Mouse (Mus musculus) kidney, postnatal 14 days (tissue): Measurements from ENCODE around the gene Kcnj4.
A peak's percentile ranks its signal among the peaks of the same experiment; 100 is the strongest.
"Not testable (repeated sequence)": the region's sequence is repeated elsewhere in the genome, so short reads cannot be mapped to it uniquely, and the experiment has no call there.

Experiments
- DNase-seq: peaks from one replicate; pipeline ENCODE4 v3.0.0; 2022; ENCODE audit warnings: mixed read lengths

Kcnj4 gene

DNA sequence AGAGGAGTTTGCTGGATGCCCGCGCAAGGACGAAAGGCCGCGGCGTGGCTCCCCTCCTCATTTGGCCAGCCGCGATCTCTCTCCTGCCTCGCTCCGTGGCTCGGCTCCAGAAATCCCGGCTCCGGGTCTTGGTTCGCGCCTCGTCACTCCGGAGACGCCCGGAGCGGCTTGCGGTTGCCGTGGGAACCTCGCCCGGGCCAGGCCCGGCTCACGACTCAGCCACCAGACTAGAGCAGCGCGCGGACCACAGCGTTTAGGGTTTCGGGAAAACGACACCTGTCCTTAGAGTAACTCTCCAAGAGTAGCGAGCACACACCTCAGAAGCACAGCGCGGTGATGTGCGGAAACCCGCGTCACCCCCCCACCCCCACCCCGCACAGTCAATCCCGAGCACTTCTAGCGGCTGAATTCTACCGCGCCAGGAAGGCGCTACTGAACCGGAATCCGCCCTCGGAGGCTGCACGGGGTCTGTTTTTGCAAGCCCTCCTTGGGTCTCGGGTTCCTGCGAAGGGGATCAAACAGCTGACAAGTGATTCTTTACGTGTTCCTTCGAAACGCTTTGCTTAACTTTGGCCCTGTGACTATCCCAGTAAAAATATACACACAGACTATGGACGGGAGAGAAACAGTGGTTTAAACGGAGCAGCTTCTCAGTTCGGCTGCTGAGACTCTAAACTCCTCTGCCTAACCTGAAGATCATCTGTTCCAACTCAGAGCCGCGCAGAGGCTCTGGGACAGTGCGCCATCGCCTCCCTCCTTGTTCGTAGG lies 6.7 kb upstream of the Kcnj4 start:
- DNase-seq: peak; percentile 91

DNA sequence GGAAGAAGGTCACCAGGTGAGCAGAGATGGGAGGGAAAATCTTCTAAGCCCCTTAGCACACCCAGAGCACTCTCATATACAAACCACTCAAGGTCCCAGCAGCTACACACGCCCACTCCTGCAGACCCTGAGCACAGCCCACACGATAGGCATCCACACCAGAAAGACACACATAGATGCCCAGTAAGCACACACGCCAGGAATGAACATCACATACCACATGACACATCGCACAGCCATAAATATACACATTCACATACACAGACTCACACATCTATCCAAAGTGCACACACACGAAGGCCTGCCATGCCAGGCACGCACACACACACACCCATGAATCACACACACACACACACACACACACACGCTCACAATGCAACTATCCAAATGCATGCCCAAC lies 5.4 kb upstream of the Kcnj4 start:
- DNase-seq: no peak

DNA sequence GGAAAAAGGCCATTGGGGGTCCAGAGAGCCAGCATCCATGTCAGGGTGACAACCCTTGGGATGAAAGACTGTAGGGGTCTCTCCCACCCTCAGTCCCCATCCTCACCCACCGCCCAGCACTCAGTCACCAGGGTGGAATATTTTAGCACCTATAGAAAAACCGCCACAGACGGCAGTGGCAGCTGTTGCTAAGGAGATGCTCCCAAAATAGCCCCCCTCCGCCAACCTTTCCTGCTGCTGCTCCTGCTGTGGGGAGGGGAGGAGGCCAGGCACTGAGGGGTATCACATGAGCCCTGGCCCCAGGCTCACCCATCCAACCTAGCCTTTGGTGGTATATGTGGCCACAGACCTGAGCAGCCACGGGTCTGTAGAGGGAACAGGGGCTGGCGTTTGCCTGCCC lies 5.0 kb upstream of the Kcnj4 start:
- DNase-seq: no peak

DNA sequence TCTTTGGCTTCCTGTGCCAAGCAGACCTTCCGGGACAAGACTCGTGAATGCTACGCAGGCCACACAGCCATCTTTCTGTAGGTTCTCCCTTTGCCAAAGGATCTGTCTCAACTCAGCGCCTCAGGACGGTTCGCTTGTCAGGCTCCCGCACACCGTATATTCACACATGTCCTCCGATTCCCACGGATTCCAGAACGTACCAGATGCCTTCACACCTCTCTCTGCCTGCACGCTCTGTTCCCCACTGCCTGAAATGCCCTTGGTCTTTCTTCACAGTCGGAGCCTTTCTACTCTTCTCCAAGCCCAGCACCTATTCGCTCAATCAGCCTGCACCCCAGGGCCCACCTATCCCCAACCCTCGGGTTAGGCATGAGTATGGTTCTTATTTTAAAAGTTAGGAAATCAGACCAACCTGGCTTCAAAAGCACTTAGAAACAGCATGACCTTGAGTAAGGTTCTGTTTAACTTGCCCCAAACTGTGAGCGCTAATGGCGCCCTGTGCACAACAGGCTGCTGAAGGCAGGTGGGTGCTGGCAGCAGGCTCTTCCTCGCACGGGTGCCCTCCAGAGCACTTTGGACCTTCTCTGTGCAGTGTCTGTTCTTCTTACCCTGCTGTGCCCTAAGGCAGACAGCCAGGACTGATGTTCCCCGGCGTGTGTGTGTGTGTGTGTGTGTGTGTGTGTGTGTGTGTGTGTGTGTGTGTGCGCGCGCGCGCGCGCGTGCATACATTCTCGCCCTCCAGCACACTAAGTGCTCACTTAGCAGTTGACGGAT lies 2.2 kb upstream of the Kcnj4 start:
- peak; percentile 72 for DNase-seq

DNA sequence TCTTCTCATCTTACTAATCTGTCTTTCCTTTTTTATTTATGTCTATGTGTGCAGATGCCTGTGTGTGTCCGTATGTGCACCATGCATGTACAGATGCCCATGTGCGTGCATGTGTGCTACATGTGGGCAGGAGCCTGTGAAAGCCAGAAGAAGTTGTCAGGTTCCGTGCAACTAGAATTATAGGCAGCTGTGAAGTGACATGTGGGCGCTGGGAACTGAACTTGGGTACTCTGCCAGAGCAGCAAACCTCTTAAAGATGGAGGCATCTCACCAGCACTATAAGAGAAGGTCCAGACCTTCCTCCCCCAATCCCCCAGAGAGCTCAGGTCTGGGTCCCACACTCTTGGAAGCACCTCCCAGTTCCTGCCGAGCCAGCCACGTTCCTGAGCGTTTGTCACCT lies 1.4 kb upstream of the Kcnj4 start:
- DNase-seq: no peak

DNA sequence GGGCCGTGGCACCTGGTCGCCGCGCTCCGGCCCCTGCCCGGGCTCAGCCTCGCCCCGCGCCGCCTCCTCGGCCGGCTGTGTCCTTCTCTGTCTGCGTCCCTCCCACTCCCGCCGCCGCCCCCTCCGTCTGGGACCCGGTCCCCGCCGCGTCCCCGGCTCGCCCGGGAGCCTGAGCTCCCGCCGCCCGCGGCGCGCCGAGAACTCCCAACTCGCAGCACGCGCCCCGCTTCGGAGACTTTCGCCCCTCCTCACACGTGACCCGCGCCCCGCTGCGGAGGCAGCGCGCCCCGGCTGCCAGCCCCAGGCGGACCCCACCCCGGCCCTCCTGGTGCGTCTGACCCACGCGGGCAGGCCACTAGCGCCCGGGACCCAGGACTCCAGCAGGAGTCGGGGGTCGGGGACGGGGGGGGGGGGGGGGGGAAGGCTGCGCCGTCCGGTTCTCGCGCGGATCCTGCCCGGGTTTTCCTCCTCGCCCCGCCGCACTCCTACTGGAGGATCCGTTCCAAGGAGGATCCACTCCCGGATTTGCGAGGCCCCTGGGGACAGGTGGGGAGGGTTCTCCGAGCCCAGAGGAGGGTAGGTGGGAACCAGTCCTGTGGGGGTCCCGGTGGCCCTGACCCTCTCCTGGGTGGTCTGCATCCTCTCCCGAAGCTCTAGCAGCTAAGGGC lies 709 bp upstream of the Kcnj4 start:
- DNase-seq: peak; percentile 77

DNA sequence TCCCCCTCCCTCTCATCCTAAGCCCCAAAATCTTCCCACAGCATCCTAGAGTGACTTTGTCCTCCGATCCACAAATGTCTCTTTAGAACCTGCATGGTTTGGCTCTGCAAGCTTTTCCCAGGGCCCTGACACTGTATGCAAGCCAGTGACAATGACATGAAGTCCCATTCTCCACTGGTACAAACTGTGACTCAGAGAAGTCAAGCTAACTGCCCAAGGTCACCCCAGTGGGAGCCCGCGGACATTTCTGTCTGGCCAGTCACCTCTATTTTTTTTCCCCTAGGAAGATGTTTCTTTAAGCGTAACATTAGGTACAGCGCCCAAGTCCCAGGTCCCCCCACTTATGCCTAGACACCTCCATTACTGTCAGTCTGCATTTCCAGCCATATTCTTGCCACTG lies 1.6 kb downstream of the Kcnj4 start:
- no peak for DNase-seq

DNA sequence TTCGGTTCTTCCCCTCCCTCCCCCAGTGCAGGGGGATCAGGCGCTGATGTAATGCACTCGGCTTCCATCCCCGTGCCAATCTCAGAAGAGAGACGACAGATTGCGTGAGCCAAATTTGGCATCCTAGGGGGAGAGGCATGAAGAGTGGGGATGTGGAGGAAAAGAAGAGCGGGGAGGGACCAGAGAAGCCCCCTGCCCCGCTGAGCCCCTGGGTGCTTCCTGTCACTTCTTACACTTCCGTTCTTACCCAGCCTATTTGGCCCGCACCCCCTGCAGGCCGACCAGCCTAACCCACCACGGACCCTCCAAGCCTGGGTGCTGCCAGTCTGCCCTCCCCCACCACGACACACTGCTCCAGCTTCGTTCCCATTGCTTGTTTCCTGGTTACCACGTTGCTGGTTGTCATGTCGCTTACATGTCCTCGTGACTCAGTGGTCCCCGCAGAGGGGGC lies 2.1 kb downstream of the Kcnj4 start:
- DNase-seq: no peak

DNA sequence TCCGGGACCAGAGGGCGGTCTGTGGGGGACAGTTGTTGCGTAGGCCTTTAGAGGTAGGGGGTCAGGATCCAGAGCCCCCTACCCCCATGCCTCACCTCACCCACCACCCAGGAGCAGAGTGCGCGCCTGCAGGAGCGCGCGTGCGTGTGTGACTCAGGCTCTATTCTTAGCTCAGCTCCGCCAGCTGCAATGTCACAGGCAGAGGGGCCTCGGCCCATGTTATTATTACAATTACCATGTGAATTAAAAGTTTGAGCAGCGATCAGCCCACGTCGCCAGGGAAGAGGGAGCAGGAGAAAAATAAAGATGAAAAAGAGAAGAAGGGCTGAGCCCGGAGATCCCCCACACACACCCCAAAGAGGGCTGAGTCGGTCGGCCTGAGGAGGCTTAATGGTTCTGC lies 4.9 kb downstream of the Kcnj4 start:
- no peak for DNase-seq

DNA sequence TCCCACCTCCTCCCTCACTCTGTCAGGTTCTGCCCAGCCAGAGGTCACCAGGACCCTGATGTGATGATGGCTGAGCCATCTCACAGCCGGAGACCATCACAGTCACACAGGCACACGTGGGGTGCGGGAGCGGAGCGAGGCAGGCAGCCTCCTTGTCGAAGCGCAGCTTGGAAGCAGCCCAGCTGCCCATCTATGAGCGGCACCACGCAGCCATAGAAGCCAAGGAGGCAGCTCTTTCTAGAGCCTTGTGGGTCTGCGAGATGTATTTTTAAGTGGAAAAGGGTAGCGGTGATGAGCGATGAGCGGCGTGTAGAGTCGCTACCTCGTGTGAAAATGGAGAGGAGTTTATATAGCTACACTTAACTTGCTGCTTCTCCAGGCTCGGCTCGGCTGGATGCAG lies 11.5 kb downstream of the Kcnj4 start:
- no peak for DNase-seq

DNA sequence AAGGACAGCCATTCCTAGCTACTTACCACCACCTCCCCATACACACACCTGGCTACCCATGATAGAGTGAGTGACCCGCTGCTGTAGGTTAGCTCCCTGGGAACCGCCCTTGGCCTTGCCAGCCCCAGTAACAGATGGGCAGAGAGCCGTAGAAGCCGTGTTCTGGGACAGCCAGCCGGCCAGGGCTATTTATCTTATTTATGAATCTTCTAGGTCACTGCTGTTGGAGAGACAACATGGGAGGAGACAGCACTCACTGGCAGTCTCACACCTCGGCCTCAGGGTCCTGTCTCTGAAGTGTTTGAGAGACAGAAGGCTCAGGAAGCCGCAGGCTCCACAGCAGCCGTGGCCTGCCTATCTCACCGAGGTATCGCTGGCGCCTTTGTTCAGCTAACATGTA lies 15.6 kb downstream of the Kcnj4 start:
- DNase-seq: no peak

DNA sequence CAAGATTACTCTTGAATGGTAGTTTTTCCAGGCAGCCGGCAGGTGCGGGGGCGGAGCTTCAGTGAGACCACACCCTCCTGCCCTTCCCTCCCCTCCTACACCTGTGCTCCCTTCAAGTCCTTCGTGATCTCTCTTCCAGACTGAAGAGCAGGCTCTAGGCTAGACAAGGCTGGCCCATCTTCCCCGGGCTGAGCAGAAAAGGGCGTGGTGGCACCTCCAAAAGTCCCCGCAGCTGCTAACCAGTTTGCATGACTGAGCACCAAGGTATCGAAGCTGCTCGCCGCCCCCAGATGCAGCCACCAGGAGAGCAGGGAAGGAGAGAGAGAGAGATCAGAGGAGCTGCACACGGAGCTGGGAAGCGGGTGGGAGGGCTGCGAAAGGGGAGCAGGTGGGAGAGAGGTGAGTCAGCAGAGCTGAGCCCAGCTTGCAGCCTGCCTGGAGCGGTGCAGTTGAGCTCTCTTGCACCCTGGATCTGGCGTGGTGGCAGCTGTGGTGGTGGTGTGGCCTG lies 23.8 kb downstream of the Kcnj4 start:
- DNase-seq: peak; percentile 22

DNA sequence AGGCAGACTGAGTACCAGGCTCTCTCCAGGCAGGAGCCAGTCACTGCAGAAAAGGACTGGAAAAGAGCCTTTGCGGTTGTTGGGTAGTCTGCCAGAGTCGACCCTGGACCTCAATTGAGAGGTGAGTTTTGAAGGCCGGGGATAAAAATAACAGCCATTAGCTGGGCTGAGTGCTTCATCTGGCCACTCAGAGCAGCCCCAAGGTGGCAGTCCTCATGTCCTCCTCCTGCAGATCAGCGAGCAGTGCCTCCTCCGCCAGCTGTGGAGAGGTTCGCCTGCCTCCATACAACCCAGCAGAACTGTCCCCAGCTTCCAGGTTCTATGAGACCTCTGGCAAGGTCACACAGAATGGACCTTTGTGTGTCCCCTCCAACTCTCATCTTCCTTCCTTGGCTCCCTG lies 27.8 kb downstream of the Kcnj4 start:
- DNase-seq: no peak

DNA sequence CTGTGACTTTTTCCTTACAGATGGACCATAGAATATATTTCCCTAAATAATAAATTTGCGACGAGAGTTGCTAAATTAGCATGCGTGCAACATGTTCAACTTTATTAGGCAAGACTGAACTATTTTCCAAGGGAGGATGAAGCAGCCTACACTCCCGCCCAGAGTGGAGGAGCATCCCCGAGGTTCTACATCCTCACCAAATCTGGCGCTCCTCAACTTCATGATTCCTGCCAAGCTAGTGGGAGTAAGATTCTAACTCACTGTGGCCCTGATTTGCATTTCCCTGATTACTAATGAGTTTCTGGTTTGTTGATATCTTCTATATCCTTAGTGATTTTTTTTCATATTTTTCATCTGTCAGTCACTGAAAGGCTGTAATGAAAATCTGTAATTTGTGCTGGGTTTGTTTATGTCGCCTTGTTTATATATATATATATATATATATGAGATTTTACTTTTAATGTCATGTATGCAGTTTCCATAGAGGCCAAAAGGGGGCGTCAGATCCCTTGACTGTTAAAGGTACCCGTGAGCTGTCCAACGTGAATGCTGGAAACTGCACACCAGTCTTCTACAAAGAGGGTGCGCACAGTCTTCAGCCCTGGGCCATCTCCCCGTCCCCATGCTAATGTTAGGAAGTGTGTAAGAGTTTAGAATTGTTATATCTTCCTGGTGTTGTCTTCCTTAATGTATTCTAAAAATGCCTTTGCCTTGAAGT lies 31.2 kb downstream of the Kcnj4 start:
- no peak for DNase-seq

DNA sequence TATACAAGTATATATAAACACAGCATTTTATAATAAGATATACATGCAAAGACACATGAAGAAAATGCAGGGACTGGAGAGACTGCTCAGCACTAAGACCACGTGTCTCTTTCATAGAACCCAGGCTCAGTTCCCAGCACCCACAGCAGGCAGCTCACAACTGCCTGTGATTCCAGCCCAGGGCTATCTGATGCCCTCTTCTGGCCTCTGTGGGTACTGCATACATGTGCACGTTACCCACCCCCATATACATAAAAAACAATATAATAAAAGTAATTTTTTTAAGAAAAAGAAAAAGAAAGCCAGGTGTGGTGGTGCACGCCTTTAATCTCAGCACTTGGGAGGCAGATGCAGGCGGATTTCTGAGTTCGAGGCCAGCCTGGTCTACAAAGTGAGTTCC lies 32.0 kb downstream of the Kcnj4 start:
- no peak for DNase-seq

DNA sequence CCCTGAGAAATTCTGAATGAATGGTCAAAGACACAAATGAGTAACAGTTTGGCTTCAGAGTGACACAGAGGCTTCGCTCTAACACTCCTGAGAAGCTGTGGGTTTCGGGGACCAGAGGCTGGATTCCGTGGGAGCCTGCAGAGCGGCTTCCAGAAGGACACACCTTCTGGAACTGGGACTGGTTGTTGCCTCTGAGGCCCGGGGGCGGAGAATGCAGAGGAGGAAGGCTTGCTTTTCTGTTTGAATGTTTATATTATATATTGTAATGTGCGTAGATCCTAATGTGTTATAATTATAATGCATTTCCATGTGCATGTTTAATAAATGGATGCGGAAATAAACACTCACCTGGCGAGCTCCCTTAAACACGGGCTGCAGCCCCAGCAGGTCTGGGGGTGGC lies 33.9 kb downstream of the Kcnj4 start:
- DNase-seq: no peak

DNA sequence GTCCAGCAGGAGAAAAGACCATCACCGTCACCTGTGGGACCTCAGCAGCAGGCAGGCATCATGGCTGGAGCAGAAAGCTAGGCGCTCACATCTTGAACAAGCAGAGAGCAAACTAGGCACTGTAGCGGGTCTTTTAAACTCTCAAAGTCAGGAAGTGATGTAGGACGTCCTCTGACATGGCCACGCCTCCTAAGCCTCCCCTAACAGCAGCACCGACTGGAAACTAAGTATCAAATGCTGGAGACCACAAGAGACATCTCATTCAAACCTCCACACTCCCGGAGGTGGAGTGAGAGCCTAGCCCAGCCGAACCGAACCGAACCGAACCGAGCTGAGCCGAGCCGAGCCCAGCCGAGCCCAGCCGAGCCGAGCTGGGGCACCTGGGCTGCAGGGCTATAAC lies 34.5 kb downstream of the Kcnj4 start:
- peak; percentile 10 for DNase-seq

DNA sequence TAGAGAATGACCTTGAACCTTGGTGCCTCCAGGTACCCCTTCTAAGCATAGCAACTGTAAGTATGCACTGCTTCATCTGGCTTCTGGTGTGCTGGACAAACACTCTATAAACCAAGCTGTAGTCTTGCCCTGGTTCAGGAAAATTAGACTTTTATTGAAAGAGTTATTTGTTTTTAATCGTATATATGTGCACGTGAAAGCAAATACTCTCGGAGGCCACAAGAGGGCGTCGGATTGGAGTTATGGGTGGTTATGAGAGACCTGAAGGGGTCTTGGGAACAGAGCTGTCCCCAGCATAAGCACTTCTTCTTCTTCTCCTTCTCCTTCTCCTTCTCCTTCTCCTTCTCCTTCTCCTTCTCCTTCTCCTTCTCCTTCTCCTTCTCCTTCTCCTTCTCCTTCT lies 35.5 kb downstream of the Kcnj4 start:
- no peak for DNase-seq

DNA sequence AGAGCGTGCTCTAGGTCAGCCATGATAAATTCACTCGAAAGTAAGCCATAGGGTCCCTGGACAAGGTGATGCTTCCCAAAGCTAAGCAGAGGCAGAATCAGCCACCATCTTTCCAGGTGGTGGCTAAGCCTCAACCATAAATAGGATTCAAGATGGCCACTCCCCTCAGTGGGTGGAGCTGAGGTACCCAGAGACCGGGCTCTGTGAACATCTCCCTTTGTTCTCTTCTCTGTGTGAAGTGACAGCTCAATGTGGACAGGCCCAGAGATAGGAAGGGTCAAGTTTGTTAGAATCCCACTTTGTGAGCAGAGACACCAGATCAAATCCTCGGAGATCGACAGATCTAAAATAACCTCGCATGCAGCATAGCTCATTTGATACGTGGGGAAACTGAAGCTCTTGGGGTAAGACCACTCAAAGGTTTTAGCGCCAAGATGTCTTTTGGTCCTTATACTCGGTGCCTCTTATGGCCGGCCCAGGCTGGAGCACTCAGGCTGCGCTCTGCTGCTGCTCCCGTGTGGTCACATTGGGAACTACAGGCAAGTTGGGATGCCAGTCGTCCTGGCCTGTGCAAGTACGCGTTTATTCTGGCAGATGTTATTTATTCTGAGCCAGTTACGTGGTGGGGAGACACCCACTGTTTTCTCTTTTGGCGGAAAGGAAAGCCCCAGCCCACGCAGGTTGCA lies 38.3 kb downstream of the Kcnj4 start:
- DNase-seq: peak; percentile 88

DNA sequence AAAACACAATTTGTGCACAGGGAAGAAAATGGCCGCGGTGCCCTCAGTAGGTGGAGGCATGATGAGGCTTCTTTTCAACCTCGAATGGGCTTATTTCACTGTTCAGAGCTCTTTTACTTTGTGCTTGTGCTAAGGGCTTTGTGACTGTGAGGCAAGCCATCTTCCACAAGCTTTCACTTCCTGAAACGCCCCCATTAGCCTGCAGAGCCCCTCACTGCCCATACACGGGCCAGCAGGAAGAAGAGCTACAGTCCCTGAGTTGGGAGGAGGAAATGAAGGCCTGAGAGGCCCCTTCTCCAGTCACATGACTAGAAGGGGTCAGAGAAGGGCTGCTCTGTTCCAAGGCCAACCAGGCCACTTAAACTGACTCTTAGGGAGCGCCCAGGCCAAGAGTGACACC lies 48.5 kb downstream of the Kcnj4 start:
- DNase-seq: no peak

DNA sequence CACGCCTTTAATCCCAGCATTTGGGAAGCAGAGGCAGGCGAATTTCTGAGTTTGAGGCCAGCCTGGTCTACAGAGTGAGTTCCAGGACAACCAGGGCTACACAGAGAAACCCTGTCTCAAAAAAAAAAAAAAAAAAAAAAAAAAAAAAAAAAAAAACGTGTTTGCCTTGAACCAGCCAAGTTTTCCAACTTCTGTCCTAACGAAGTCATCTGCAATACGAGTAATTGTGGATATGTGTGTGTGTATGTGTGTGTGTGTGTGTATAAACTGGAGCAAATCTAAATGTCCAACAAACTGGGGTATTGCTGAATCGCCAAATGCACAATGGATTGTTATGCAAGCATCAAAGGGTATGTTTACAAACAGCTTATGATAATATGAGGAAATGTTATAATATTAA lies 48.9 kb downstream of the Kcnj4 start:
- not testable (repeated sequence) for DNase-seq

DNA sequence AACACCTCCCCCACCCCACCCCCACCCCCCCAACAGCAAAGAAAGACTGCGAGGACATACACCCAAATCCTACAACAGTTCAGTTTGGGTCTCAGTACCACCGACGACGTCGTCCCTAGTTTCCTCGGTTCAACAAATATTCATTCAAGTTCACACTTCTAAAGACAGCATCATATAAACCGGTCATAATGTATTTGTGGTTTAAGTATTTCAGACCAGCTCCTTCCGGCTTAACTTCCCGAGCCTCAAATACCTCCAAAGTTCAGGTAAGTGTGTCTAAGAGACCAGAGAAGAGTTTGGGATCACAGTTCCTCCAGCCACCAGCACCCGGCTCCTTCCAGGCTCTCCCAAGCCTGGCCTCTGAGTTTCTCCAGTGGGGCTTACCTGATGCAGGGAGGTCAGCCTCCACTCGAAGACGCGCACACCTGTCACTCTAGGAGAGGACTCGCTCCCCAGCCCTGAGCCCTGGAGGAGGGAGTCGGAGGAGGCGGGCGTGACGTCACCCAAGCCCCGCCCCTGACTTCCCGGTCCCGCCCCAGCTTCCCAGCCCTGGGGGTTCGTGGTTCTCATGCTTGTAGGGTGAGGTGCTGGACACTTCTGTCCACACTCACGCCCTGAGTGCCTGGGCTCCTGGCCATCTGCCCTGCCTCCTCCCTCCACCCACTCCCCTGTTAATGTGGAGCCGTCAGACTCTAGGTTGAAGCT lies 49.8 kb downstream of the Kcnj4 start, which contains the start of gene Csnk1e:
Gene Csnk1e (minus strand): TSS at position 461 of the 705 bp plus-strand sequence.
- DNase-seq: peak; percentile 85
